Mouse (Mus musculus) myocyte (in vitro differentiated cells): ENCODE results near the gene Slc6a13. TPM values are rescaled to one million over a fixed set of nuclear protein-coding genes. Genes with fewer than 3 reads are reported as not detected.

Experiments used
- H3K27me3 ChIP-seq: one replicate; pipeline ENCODE4 v1.6.1; 2011; ENCODE audit not compliant: control insufficient read depth, insufficient read depth, insufficient read length
- H3K36me3 ChIP-seq: one replicate; pipeline ENCODE4 v1.6.1; 2011; ENCODE audit not compliant: control insufficient read depth, insufficient read depth
- H3K4me2 ChIP-seq: one replicate; pipeline ENCODE4 v1.6.1; 2011; ENCODE audit warnings: low read depth, control low read depth
- H3K4me3 ChIP-seq: one replicate; pipeline ENCODE4 v1.5.1; 2011; ENCODE audit warnings: mild to moderate bottlenecking, control low read depth, moderate library complexity
- H3K79me2 ChIP-seq: one replicate; pipeline ENCODE4 v1.6.1; 2011; ENCODE audit not compliant: control insufficient read depth, insufficient read depth
- H3ac ChIP-seq: one replicate; pipeline ENCODE4 v1.6.1; 2011; ENCODE audit not compliant: control insufficient read depth, insufficient read length
- CEBPB ChIP-seq: IDR thresholded peaks from 2 replicates; pipeline ENCODE4 v1.6.1; 2011; ENCODE audit warnings: mild to moderate bottlenecking, moderate library complexity; ENCODE audit not compliant: poor library complexity, insufficient read depth, severe bottlenecking
- E2F4 ChIP-seq: IDR thresholded peaks from one replicate; pipeline ENCODE4 v1.6.1; 2011; ENCODE audit warnings: mild to moderate bottlenecking, control low read depth, moderate library complexity; ENCODE audit not compliant: insufficient read depth
- MAX ChIP-seq: IDR thresholded peaks from one replicate; pipeline ENCODE4 v1.6.1; 2011; ENCODE audit warnings: low read depth, mild to moderate bottlenecking, control low read depth
- MYOD1 ChIP-seq, 3 experiments: IDR thresholded peaks; one replicate each; pipeline ENCODE4 v1.6.1; 2011; ENCODE audit warnings: control low read depth in 2 of 3, low read depth in 2 of 3, mild to moderate bottlenecking in 2 of 3, moderate library complexity in 1 of 3; ENCODE audit not compliant: insufficient read length in 2 of 3, control insufficient read depth in 1 of 3
- MYOG ChIP-seq, 3 experiments: IDR thresholded peaks; one replicate each; pipeline ENCODE4 v1.6.1; 2011; ENCODE audit warnings: control low read depth in 2 of 3, low read depth in 2 of 3, mild to moderate bottlenecking in 2 of 3; ENCODE audit not compliant: insufficient read length in 2 of 3, control insufficient read depth in 1 of 3, insufficient read depth in 1 of 3
- POLR2A ChIP-seq: IDR thresholded peaks from one replicate; pipeline ENCODE4 v1.6.1; 2011; ENCODE audit warnings: low read depth, mild to moderate bottlenecking, control low read depth, moderate library complexity; ENCODE audit not compliant: insufficient read length
- POLR2AphosphoS2 ChIP-seq: IDR thresholded peaks from one replicate; pipeline ENCODE4 v1.6.1; 2011; ENCODE audit warnings: low read depth, control low read depth; ENCODE audit not compliant: insufficient read length
- REST ChIP-seq: IDR thresholded peaks from one replicate; pipeline ENCODE4 v1.6.1; 2011; ENCODE audit warnings: mild to moderate bottlenecking, control low read depth, moderate library complexity; ENCODE audit not compliant: insufficient read depth, insufficient read length
- SRF ChIP-seq: IDR thresholded peaks from one replicate; pipeline ENCODE4 v1.6.1; 2011; ENCODE audit warnings: low read depth; ENCODE audit not compliant: control insufficient read depth, insufficient read length
- TCF12 ChIP-seq: IDR thresholded peaks from one replicate; pipeline ENCODE4 v1.6.1; 2011; ENCODE audit warnings: mild to moderate bottlenecking, control low read depth; ENCODE audit not compliant: poor library complexity, insufficient read depth, severe bottlenecking
- TCF3 ChIP-seq: IDR thresholded peaks from one replicate; pipeline ENCODE4 v1.6.1; 2011; ENCODE audit warnings: low read depth, control low read depth; ENCODE audit not compliant: insufficient read length
- USF1 ChIP-seq: IDR thresholded peaks from one replicate; pipeline ENCODE4 v1.6.1; 2011; ENCODE audit warnings: low read depth, mild to moderate bottlenecking, control low read depth, moderate library complexity
- polyA plus RNA-seq: library from polyadenylated mRNA; unstranded; fragments of >200 nt; fragmentation: generic; extraction: Trizol; gene quantifications from one replicate; pipeline ENCODE4 v1.2.1, GENCODE M21; 2012; ENCODE audit warnings: missing spikeins

Gene Slc6a13
- polyA plus RNA-seq, 1 experiment, result 0.01 TPM

GRCm38 (mm10) chr6:121305571-121305970 lies 5.5 kb downstream of the Slc6a13 start:
- TF ChIP-seq SRF (no peak), USF1 (no peak), POLR2AphosphoS2 (no peak), E2F4 (no peak)
- Histone ChIP-seq H3K4me3 (no peak overlapping the region), H3K79me2 (no peaks in the 10 kb centered on the region), H3K36me3 (no peaks in the 10 kb centered on the region), H3K27me3 (peaks cover 10% of the 10 kb centered on the region), H3K4me2 (no peak overlapping the region), H3ac (no peak overlapping the region)

GRCm38 (mm10) chr6:121310984-121311383 lies 11.0 kb downstream of the Slc6a13 start:
- no peaks in the 10 kb centered on the region for H3K79me2 ChIP-seq

GRCm38 (mm10) chr6:121319099-121319498 lies 19.1 kb downstream of the Slc6a13 start:
- H3K27me3 ChIP-seq, result peaks cover 6% of the 10 kb centered on the region
- no peaks in the 10 kb centered on the region for H3K36me3 ChIP-seq
- no peak overlapping the region for H3ac ChIP-seq
- H3K79me2 ChIP-seq, result no peaks in the 10 kb centered on the region
- no peak for TF ChIP-seq CEBPB
- no peak for TF ChIP-seq TCF3
- TF ChIP-seq MYOD1 (IDR thresholded peaks at IDR 0.05; ENCODE audit: control insufficient read depth in 1 of 3, insufficient read length in 2 of 3, low read depth in 2 of 3), result no peak
- TF ChIP-seq USF1, result no peak
- no peak for TF ChIP-seq POLR2AphosphoS2
- no peak for TF ChIP-seq MAX
- TF ChIP-seq TCF12, result no peak
- no peak for TF ChIP-seq REST
- no peak for TF ChIP-seq SRF
- TF ChIP-seq POLR2A, result no peak
- TF ChIP-seq E2F4, result no peak
- no peak for TF ChIP-seq MYOG (IDR thresholded peaks at IDR 0.05; ENCODE audit: control insufficient read depth in 1 of 3, insufficient read depth in 1 of 3, insufficient read length in 2 of 3, low read depth in 2 of 3)
- no peak overlapping the region for H3K4me3 ChIP-seq
- no peak overlapping the region for H3K4me2 ChIP-seq

More at GRCm38 (mm10) chr6:121310984-121311383, 11.0 kb downstream of the Slc6a13 start:
- Histone ChIP-seq H3K4me2 (no peak overlapping the region), H3K27me3 (peaks cover 5% of the 10 kb centered on the region), H3K4me3 (no peak overlapping the region), H3ac (no peak overlapping the region), H3K36me3 (no peaks in the 10 kb centered on the region)
- no peak for TF ChIP-seq MYOG (IDR thresholded peaks at IDR 0.05; ENCODE audit: control insufficient read depth in 1 of 3, insufficient read depth in 1 of 3, insufficient read length in 2 of 3, low read depth in 2 of 3)
- no peak for TF ChIP-seq TCF12

GRCm38 (mm10) chr6:121322381-121323110 lies 22.5 kb downstream of the Slc6a13 start:
- no peak overlapping the region for H3K4me2 ChIP-seq
- H3K27me3 ChIP-seq, result peaks cover 6% of the 10 kb centered on the region
- no peak overlapping the region for H3ac ChIP-seq
- TF ChIP-seq TCF3 (no peak), MAX (no peak), SRF (no peak), E2F4 (no peak), CEBPB (no peak), MYOD1 (IDR thresholded peaks at IDR 0.05; ENCODE audit: control insufficient read depth in 1 of 3, insufficient read length in 2 of 3, low read depth in 2 of 3) (no peak), REST (no peak), POLR2AphosphoS2 (no peak)
- H3K36me3 ChIP-seq, result no peaks in the 10 kb centered on the region
- H3K4me3 ChIP-seq, result no peak overlapping the region
- no peaks in the 10 kb centered on the region for H3K79me2 ChIP-seq

GRCm38 (mm10) chr6:121325298-121325697 lies 25.3 kb downstream of the Slc6a13 start:
- Histone ChIP-seq H3ac (no peak overlapping the region), H3K27me3 (peaks cover 20% of the 10 kb centered on the region), H3K79me2 (no peaks in the 10 kb centered on the region), H3K4me2 (no peak overlapping the region), H3K4me3 (no peak overlapping the region), H3K36me3 (no peaks in the 10 kb centered on the region)
- TF ChIP-seq SRF, result no peak
- TF ChIP-seq TCF12, result no peak
- TF ChIP-seq REST, result no peak
- no peak for TF ChIP-seq POLR2AphosphoS2
- TF ChIP-seq MYOD1 (IDR thresholded peaks at IDR 0.05; ENCODE audit: control insufficient read depth in 1 of 3, insufficient read length in 2 of 3, low read depth in 2 of 3), result no peak
- TF ChIP-seq MAX, result no peak
- no peak for TF ChIP-seq E2F4
- TF ChIP-seq MYOG (IDR thresholded peaks at IDR 0.05; ENCODE audit: control insufficient read depth in 1 of 3, insufficient read depth in 1 of 3, insufficient read length in 2 of 3, low read depth in 2 of 3), result no peak
- no peak for TF ChIP-seq USF1
- no peak for TF ChIP-seq CEBPB
